Mouse (Mus musculus) midbrain, postnatal 0 days (tissue): ENCODE data around the gene Tmem132b. TPM values are rescaled to one million over a fixed set of nuclear protein-coding genes. Genes with fewer than 3 reads are reported as not detected.

Source experiments
- ATAC-seq: fragments of 200-750 bp; cut with Nextera tagmentation; 2 replicates; pipeline ENCODE4 v1.8.0; 2017; ENCODE audit warnings: moderate number of reproducible peaks, mild to moderate bottlenecking, moderate TSS enrichment, moderate library complexity; ENCODE audit not compliant: low FRiP score
- DNase-seq: peaks from one replicate; pipeline ENCODE4 v3.0.0-alpha.2; 2015; ENCODE audit warnings: low spot score
- H3K27ac ChIP-seq: fragments of 300-500 bp; sonication (generic); 2 replicates; pipeline ENCODE4 v1.5.1; 2014; ENCODE audit warnings: low read depth, mild to moderate bottlenecking, low read length, mixed read lengths
- H3K27me3 ChIP-seq: fragments of 300-500 bp; sonication (generic); 2 replicates; pipeline ENCODE4 v1.6.1; 2014; ENCODE audit warnings: low read length, control low read depth, mixed read lengths; ENCODE audit not compliant: insufficient read depth
- H3K36me3 ChIP-seq: fragments of 300-500 bp; sonication (generic); 2 replicates; pipeline ENCODE4 v1.6.1; 2014; ENCODE audit warnings: low read length, control low read depth, mixed read lengths; ENCODE audit not compliant: insufficient read depth
- H3K4me1 ChIP-seq: fragments of 300-500 bp; sonication (generic); 2 replicates; pipeline ENCODE4 v1.6.1; 2014; ENCODE audit warnings: mild to moderate bottlenecking, control low read depth, antibody characterized with exemption, low read length, mixed read lengths; ENCODE audit not compliant: insufficient read depth
- H3K4me2 ChIP-seq: fragments of 300-500 bp; sonication (generic); 2 replicates; pipeline ENCODE4 v1.6.1; 2014; ENCODE audit warnings: low read depth, mild to moderate bottlenecking, low read length, mixed read lengths; ENCODE audit not compliant: poor library complexity, severe bottlenecking
- H3K4me3 ChIP-seq: fragments of 300-500 bp; sonication (generic); 2 replicates; pipeline ENCODE4 v1.5.1; 2014; ENCODE audit warnings: low read depth, mild to moderate bottlenecking, low read length, moderate library complexity
- H3K9ac ChIP-seq: fragments of 300-500 bp; sonication (generic); replicated peaks from 2 replicates; pipeline ENCODE4 v1.6.1; 2014; ENCODE audit warnings: mild to moderate bottlenecking, low read length, moderate library complexity, mixed read lengths; ENCODE audit not compliant: poor library complexity, severe bottlenecking
- H3K9me3 ChIP-seq: fragments of 300-500 bp; sonication (generic); 2 replicates; pipeline ENCODE4 v1.6.1; 2016; ENCODE audit warnings: low read length, control low read depth
- CTCF ChIP-seq: IDR thresholded peaks from 2 replicates; pipeline ENCODE4 v1.5.1; 2016; ENCODE audit warnings: antibody characterized with exemption, mild to moderate bottlenecking
- WGBS: fragments of 180-500 bp; shearing (Covaris S2); extraction: QIAGEN DNeasy Blood & Tissue Kit; methylation state at CpG from one replicate; pipeline ENCODE4 v1.1.7; 2014; 5-methylcytosine and 5-hydroxymethylcytosine counted together
- polyA plus RNA-seq: library from polyadenylated mRNA; unstranded; fragments of >200 nt; fragmentation: Nextera tagmentation; extraction: Ambion mirVana; gene quantifications from 2 replicates; pipeline ENCODE4 v1.2.1, GENCODE M21; 2015
- total RNA-seq: library from RNA; depleted of rRNA; stranded (reverse); fragments of >200 nt; gene quantifications from 2 replicates; pipeline ENCODE4 v1.2.3, GENCODE M21; 2014

Gene Tmem132b
- total and polyA plus RNA-seq, 2 experiments from 2014 or later, result 6.4 to 27.8 TPM

DNA sequence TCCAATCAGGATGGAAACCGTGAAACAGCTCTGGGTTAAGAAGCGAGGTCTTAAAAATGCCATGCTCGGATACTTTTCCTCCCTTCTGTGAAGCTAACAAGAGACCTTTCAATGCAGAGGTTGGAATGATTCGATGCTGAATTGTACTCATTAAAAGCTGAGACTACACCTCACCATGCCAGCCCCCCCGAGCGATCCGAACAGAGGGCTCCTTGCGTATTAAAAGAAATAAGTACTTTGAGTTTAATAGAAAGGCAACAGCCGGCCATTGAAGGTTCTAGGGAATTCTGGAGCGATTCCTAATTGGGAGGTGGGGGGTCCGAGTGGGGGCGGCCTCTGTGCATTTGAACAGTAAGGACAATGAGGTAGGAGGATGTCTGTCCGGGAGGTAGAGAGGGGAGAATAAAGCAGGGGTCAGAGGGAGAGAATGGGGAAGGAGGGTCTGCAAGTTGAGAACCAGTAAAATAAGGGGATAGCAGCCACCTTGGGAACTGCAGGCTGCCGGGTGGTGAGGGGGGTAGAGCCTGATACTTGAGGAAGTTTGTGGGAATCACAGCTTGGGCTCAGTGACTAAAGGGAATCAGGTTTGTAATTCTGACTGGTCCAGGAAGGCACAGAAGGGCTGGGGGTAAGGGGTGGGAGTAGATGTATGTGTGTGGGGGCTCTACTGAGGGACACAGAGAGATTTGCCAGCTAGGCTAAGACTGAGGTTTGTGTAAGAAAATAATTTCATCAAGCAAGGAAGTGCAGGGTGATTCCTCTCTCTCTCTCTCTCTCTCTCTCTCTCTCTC is 127.6 kb downstream of the Tmem132b start:
- DNase-seq, result no peak
- Histone ChIP-seq H3K4me3 (no peak overlapping the region), H3K4me1 (no peaks in the 10 kb centered on the region), H3K27ac (no peak overlapping the region), H3K9me3 (no peaks in the 10 kb centered on the region), H3K9ac (no peak overlapping the region; the same call in 1 of the 2 replicates), H3K36me3 (no peaks in the 10 kb centered on the region), H3K27me3 (no peaks in the 10 kb centered on the region), H3K4me2 (no peak overlapping the region)
- 23% methylated on average over 14 of the region's 14 CpGs for WGBS
- ATAC-seq, result no peak
- no peak for TF ChIP-seq CTCF

DNA sequence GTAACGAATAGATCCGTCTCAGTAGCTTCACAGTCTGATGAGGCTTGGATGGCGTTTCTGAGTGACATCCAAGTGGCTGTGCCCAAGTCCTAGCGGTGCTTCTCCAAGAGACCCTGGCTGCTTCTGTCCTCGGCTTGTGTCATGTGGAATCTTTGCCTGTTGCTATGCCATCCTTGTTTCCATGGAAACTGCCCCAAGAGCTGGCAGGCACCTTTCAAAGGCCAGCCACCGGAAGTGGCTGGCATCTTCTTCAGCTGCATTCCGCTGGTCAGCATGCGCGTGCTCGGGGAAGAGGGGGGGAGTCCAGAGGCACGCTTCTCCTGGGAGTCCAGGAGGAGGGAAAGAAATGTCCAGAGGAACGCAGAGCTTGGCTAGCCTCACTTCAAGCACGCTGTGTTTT is 144.0 kb downstream of the Tmem132b start:
- no peak; the same call in 1 of the 2 replicates for TF ChIP-seq CTCF
- Histone ChIP-seq H3K4me2 (peak overlapping the region; percentile 47), H3K36me3 (no peaks in the 10 kb centered on the region), H3K9me3 (no peaks in the 10 kb centered on the region), H3K27me3 (no peaks in the 10 kb centered on the region), H3K27ac (peak overlapping the region; percentile 75), H3K4me1 (peaks cover 4% of the 10 kb centered on the region; the same call in 1 of the 2 replicates), H3K9ac (no peak overlapping the region), H3K4me3 (peak overlapping the region; percentile 18; the same call in 1 of the 2 replicates)
- peak; percentile 96 for DNase-seq
- 9% methylated on average over 13 of the region's 13 CpGs for WGBS
- ATAC-seq, result peak; percentile 85

DNA sequence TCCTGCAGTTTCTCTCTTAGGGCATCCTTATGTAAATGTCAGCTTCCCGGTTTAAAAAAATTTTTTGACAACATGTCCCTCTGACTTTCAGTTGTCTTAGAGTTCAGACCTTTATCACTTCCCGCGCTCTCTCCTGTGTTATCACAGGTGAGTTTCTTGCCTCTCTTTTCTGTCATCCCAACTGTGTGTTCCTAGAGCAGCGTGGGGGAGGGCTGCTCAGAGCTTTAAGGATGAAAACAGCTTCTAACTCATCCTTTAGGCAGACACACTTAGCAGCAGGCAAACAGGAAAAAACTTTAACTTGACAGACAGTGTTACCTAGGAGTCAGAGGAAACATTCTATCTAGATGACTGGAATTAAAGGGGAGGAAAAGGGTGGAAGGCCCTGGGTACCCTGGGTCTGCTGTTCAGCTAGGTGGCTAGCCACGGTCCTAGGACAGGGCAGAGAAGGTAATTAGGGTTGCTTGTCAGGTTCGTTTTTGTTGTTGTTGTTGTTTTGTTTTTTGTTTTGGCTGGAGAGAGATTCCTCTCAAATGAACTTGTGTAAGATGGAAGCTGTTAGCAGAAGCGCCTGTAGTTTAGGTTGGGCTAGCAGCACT is 144.6 kb downstream of the Tmem132b start:
- Histone ChIP-seq H3K9ac (no peak overlapping the region; the same call in 1 of the 2 replicates), H3K4me3 (peak overlapping the region; percentile 18; the same call in 1 of the 2 replicates)

DNA sequence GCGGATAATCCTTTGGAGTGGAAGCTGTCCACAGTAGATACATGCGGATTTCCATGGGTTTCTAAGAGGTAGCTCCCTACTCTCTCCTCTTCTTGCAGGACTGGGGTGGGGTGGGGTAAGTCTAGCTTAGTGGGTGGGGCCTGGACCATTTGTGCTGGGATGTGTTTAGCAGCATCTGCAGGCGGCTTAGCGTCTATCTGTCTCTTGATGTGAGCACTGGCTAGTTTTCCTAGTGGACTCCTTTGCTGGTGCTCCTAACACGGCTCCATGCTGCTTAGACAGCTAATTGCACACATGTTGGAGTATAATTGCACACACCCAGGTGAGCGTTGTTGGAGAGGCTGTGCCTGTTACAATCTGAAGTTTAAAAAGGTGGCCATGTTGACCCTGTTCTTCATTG is 149.3 kb downstream of the Tmem132b start:
- no peak overlapping the region for H3K4me3 ChIP-seq
- H3K27ac ChIP-seq, result no peak overlapping the region
- ATAC-seq (no peak), DNase-seq (no peak)
- H3K36me3 ChIP-seq, result no peaks in the 10 kb centered on the region
- no peak for TF ChIP-seq CTCF
- whole genome bisulfite sequencing, result 82% methylated on average over 6 of the region's 6 CpGs
- H3K9ac ChIP-seq, result no peak overlapping the region
- H3K4me1 ChIP-seq, result peaks cover 4% of the 10 kb centered on the region; the same call in 1 of the 2 replicates
- no peak overlapping the region for H3K4me2 ChIP-seq
- no peaks in the 10 kb centered on the region for H3K27me3 ChIP-seq
- no peaks in the 10 kb centered on the region for H3K9me3 ChIP-seq

More for the DNA sequence above, 144.6 kb downstream of the Tmem132b start:
- H3K4me1 ChIP-seq, result peaks cover 4% of the 10 kb centered on the region; the same call in 1 of the 2 replicates
- no peak for TF ChIP-seq CTCF
- no peaks in the 10 kb centered on the region for H3K27me3 ChIP-seq
- peak overlapping the region; percentile 47 for H3K4me2 ChIP-seq
- no peaks in the 10 kb centered on the region for H3K9me3 ChIP-seq
- no peaks in the 10 kb centered on the region for H3K36me3 ChIP-seq
- peak overlapping the region; percentile 75 for H3K27ac ChIP-seq
- ATAC-seq (no peak), DNase-seq (no peak)
- 51% methylated on average over 7 of the region's 7 CpGs for WGBS

DNA sequence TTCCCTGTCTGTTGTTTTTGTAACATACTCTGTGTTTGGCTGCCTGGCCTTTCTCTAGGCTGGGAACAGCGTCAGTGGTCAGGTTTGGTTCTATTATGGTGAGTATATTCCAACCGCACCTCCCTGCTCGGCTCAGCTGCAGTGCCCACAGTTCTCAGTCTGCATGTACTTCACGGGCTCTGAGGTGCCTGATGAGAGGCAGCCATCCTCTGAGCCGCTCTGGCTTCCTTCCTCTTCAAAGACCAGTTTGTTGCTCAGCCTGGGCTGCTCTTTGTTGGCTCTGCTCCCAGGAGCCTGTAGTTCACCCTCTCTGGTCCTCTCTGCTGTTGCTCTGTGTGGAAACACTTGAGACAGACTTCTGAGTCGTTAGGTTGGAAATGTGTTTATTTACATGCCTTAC is 151.9 kb downstream of the Tmem132b start:
- Histone ChIP-seq H3K36me3 (no peaks in the 10 kb centered on the region), H3K27ac (no peak overlapping the region), H3K4me3 (no peak overlapping the region), H3K9me3 (no peaks in the 10 kb centered on the region), H3K4me1 (no peaks in the 10 kb centered on the region), H3K27me3 (no peaks in the 10 kb centered on the region), H3K9ac (no peak overlapping the region), H3K4me2 (no peak overlapping the region)
- ATAC-seq (no peak), DNase-seq (no peak)
- no peak for TF ChIP-seq CTCF
- WGBS, result 81% methylated on average over 6 of the region's 6 CpGs

DNA sequence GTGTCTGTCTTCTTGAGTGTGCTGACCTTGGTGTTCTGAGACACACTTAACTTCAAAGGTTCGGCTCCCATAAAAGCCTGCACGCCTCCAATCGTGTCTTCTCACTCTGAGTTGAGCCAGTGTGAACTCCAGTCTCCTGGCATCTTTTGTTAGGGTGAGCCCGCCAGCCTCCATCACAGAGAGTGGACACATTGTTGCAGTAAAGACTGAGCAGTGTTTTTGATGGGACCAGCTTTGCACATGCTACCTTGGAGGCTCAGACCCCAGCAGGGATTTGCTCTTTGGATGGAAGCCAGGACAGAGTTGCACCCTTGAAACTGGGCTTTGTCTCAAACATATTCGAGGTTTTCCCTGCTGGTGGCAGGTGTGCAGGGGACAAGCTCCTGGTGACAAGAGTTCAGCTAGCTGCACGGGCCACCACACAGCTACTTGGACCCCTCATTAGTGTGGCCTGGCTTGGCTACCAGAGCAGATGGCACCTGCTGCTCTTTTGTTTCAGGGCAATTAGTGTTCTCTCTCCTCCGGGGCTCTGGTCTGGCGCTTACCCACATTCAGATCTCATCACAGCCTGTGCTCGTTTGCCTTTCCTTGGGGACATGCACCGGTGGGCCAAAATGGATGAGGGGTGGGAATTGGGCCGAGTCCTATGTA is 154.2 kb downstream of the Tmem132b start:
- no peak overlapping the region for H3K4me2 ChIP-seq
- no peaks in the 10 kb centered on the region for H3K9me3 ChIP-seq
- DNase-seq (peak; percentile 79), ATAC-seq (no peak)
- no peaks in the 10 kb centered on the region for H3K4me1 ChIP-seq
- 42% methylated on average over 11 of the region's 11 CpGs for WGBS
- no peak for TF ChIP-seq CTCF
- H3K4me3 ChIP-seq, result no peak overlapping the region
- no peaks in the 10 kb centered on the region for H3K27me3 ChIP-seq
- H3K27ac ChIP-seq, result no peak overlapping the region
- no peaks in the 10 kb centered on the region for H3K36me3 ChIP-seq
- H3K9ac ChIP-seq, result no peak overlapping the region
